Mouse (Mus musculus): Measurements from ENCODE around the gene Myh6. TPM values are rescaled to one million over a fixed set of nuclear protein-coding genes. Genes with fewer than 3 reads are reported as not detected.
A peak's percentile ranks its signal among the peaks of the same experiment; 100 is the strongest.

The Myh6 gene
- polyA plus RNA-seq, 1 experiment from 2014 or later: 0.65 TPM

- no peaks in the 10 kb centered on the region for H3K9me3 ChIP-seq (ENCODE audit: control insufficient read depth, low read length)
- ATAC-seq: no peak
- H3K4me1 ChIP-seq (replicated peaks; ENCODE audit: control insufficient read depth, insufficient read depth, low read length): no peaks in the 10 kb centered on the region
- H3K4me2 ChIP-seq (ENCODE audit: low read length): no peak overlapping the region
- WGBS: 63% methylated on average over 13 of the region's 13 CpGs
- no peak overlapping the region for H3K27ac ChIP-seq (ENCODE audit: low read length)
- H3K36me3 ChIP-seq (ENCODE audit: control insufficient read depth, insufficient read depth): no peaks in the 10 kb centered on the region
- no peak overlapping the region for H3K9ac ChIP-seq (replicated peaks; ENCODE audit: low read depth, low read length)
- H3K4me3 ChIP-seq (replicated peaks; ENCODE audit: low read length): no peak overlapping the region
- H3K27me3 ChIP-seq (replicated peaks; ENCODE audit: control insufficient read depth, insufficient read depth, low read length): no peaks in the 10 kb centered on the region
Observed at GRCm38 (mm10) chr14:54941024-54941978, 25.4 kb downstream of the Myh6 start.

GRCm38 (mm10) chr14:54940176-54940530 lies 26.6 kb downstream of the Myh6 start:
- no peak overlapping the region for H3K4me3 ChIP-seq (replicated peaks; ENCODE audit: low read length)
- WGBS: 87% methylated on average over 3 of the region's 3 CpGs
- no peaks in the 10 kb centered on the region for H3K36me3 ChIP-seq (ENCODE audit: control insufficient read depth, insufficient read depth)
- H3K27me3 ChIP-seq (replicated peaks; ENCODE audit: control insufficient read depth, insufficient read depth, low read length): no peaks in the 10 kb centered on the region
- H3K27ac ChIP-seq (ENCODE audit: low read length): no peak overlapping the region
- ATAC-seq: no peak
- no peaks in the 10 kb centered on the region for H3K9me3 ChIP-seq (ENCODE audit: control insufficient read depth, low read length)
- H3K4me2 ChIP-seq (ENCODE audit: low read length): no peak overlapping the region
- H3K9ac ChIP-seq (replicated peaks; ENCODE audit: low read depth, low read length): no peak overlapping the region
- peaks cover 3% of the 10 kb centered on the region; the same call in 1 of the 2 replicates for H3K4me1 ChIP-seq (replicated peaks; ENCODE audit: control insufficient read depth, insufficient read depth, low read length)

- no peaks in the 10 kb centered on the region for H3K27me3 ChIP-seq (replicated peaks; ENCODE audit: control insufficient read depth, insufficient read depth, low read length)
- no peak overlapping the region for H3K9ac ChIP-seq (replicated peaks; ENCODE audit: low read depth, low read length)
- H3K27ac ChIP-seq (ENCODE audit: low read length): no peak overlapping the region
- WGBS: 54% methylated on average over 12 of the region's 12 CpGs
- H3K4me3 ChIP-seq (replicated peaks; ENCODE audit: low read length): no peak overlapping the region
- no peaks in the 10 kb centered on the region for H3K36me3 ChIP-seq (ENCODE audit: control insufficient read depth, insufficient read depth)
- ATAC-seq: no peak
- no peaks in the 10 kb centered on the region for H3K9me3 ChIP-seq (ENCODE audit: control insufficient read depth, low read length)
- H3K4me1 ChIP-seq (replicated peaks; ENCODE audit: control insufficient read depth, insufficient read depth, low read length): peaks cover 3% of the 10 kb centered on the region; the same call in 1 of the 2 replicates
- no peak overlapping the region for H3K4me2 ChIP-seq (ENCODE audit: low read length)
Observed at GRCm38 (mm10) chr14:54939434-54940175, 27.1 kb downstream of the Myh6 start.

- Histone ChIP-seq H3K4me2 (ENCODE audit: low read length) (no peak overlapping the region), H3K27ac (ENCODE audit: low read length) (no peak overlapping the region), H3K9ac (replicated peaks; ENCODE audit: low read depth, low read length) (no peak overlapping the region), H3K4me3 (replicated peaks; ENCODE audit: low read length) (no peak overlapping the region), H3K4me1 (replicated peaks; ENCODE audit: control insufficient read depth, insufficient read depth, low read length) (peaks cover 3% of the 10 kb centered on the region; the same call in 1 of the 2 replicates), H3K27me3 (replicated peaks; ENCODE audit: control insufficient read depth, insufficient read depth, low read length) (no peaks in the 10 kb centered on the region), H3K9me3 (ENCODE audit: control insufficient read depth, low read length) (no peaks in the 10 kb centered on the region), H3K36me3 (ENCODE audit: control insufficient read depth, insufficient read depth) (no peaks in the 10 kb centered on the region)
- 81% methylated on average over 15 of the region's 15 CpGs for WGBS
- no peak for ATAC-seq
Observed at GRCm38 (mm10) chr14:54938431-54939219, 28.1 kb downstream of the Myh6 start.

DNA sequence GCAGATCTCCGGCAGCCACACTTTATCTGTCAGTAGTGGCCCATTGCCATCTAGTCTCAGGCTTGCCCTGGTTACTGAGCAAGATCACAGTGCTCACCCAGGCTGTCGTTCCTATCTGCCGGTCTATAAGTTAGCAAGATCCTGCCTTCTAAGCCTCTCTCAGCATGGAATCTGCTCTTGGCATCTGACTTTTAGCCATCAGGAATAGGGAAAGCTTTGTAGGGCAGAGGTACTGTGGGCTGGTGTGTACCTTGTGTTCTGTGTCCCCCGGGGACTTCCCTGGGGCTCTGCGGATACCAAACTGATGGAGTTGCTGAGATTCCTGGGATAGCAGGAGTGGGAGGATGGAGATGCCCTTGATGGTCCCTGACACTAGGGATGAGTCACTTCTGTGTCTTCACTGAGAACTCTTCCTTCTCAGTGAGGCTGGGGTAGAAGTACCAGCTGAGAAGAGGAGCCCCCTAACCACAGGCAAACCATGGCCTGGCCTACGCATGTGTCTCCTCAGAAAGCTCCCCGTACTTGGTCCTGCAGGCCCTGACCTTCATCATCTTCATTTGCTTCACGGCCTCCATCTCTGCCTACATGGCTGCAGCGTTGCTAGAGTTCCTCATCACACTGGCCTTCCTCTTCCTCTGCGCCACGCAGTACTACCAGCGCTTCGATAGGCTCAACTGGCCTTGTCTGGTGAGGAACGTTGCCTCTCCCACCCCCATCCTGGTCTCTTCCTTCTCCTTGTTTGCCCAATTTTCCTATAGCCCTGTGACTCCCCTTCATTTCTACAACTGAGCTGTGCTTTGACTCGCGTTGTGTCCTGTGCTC lies 29.2 kb downstream of the Myh6 start:
- no peak for ATAC-seq
- Histone ChIP-seq H3K4me2 (ENCODE audit: low read length) (no peak overlapping the region), H3K4me1 (replicated peaks; ENCODE audit: control insufficient read depth, insufficient read depth, low read length) (peaks cover 3% of the 10 kb centered on the region; the same call in 1 of the 2 replicates), H3K4me3 (replicated peaks; ENCODE audit: low read length) (no peak overlapping the region), H3K9ac (replicated peaks; ENCODE audit: low read depth, low read length) (no peak overlapping the region), H3K36me3 (ENCODE audit: control insufficient read depth, insufficient read depth) (no peaks in the 10 kb centered on the region), H3K27me3 (replicated peaks; ENCODE audit: control insufficient read depth, insufficient read depth, low read length) (no peaks in the 10 kb centered on the region), H3K27ac (ENCODE audit: low read length) (no peak overlapping the region), H3K9me3 (ENCODE audit: control insufficient read depth, low read length) (no peaks in the 10 kb centered on the region)
- WGBS: 93% methylated on average over 16 of the region's 16 CpGs

- no peak for ATAC-seq
- H3K9ac ChIP-seq (replicated peaks; ENCODE audit: low read depth, low read length): no peak overlapping the region
- H3K4me1 ChIP-seq (replicated peaks; ENCODE audit: control insufficient read depth, insufficient read depth, low read length): peaks cover 3% of the 10 kb centered on the region; the same call in 1 of the 2 replicates
- no peaks in the 10 kb centered on the region for H3K36me3 ChIP-seq (ENCODE audit: control insufficient read depth, insufficient read depth)
- H3K4me3 ChIP-seq (replicated peaks; ENCODE audit: low read length): no peak overlapping the region
- H3K27me3 ChIP-seq (replicated peaks; ENCODE audit: control insufficient read depth, insufficient read depth, low read length): no peaks in the 10 kb centered on the region
- peak overlapping the region; percentile 24; the same call in 1 of the 2 replicates for H3K27ac ChIP-seq (ENCODE audit: low read length)
- H3K4me2 ChIP-seq (ENCODE audit: low read length): no peak overlapping the region
- 72% methylated on average over 6 of the region's 6 CpGs for WGBS
- H3K9me3 ChIP-seq (ENCODE audit: control insufficient read depth, low read length): no peaks in the 10 kb centered on the region
Observed at GRCm38 (mm10) chr14:54936831-54937160, 29.9 kb downstream of the Myh6 start.

GRCm38 (mm10) chr14:54935904-54936830 lies 30.6 kb downstream of the Myh6 start, which contains the start of gene Cmtm5:
TSS of gene Cmtm5 (plus strand) at chr14:54936261.
- Histone ChIP-seq H3K9ac (replicated peaks; ENCODE audit: low read depth, low read length) (0 out of 2 replicates have a peak within 1 kb of the TSS, but pooled peaks have one; percentile 26), H3K4me3 (replicated peaks; ENCODE audit: low read length) (no peak within 1 kb of the TSS), H3K4me1 (replicated peaks; ENCODE audit: control insufficient read depth, insufficient read depth, low read length) (peaks cover 3% of the 10 kb centered on the region; the same call in 1 of the 2 replicates), H3K4me2 (ENCODE audit: low read length) (no peak within 1 kb of the TSS), H3K27me3 (replicated peaks; ENCODE audit: control insufficient read depth, insufficient read depth, low read length) (no peaks in the 10 kb centered on the region), H3K36me3 (ENCODE audit: control insufficient read depth, insufficient read depth) (no peaks in the 10 kb centered on the region), H3K27ac (ENCODE audit: low read length) (peak within 1 kb of the TSS; percentile 24; the same call in 1 of the 2 replicates), H3K9me3 (ENCODE audit: control insufficient read depth, low read length) (no peaks in the 10 kb centered on the region)
- 40% methylated on average over 8 of the region's 8 CpGs for WGBS
- peak; percentile 71 for ATAC-seq

Data from forebrain, embryonic 16.5 days (tissue).